Mouse (Mus musculus): ENCODE data around the gene Caml.
A peak's percentile ranks its signal among the peaks of the same experiment; 100 is the strongest.
"Not testable (repeated sequence)": the region's sequence is repeated elsewhere in the genome, so short reads cannot be mapped to it uniquely, and the experiment has no call there.

Gene Caml

GRCm38 (mm10) chr13:55622649-55623541 is at the start of gene Caml:
Gene Caml (plus strand): TSS chr13:55623005.
- DNase-seq = peak; percentile 90

GRCm38 (mm10) chr13:55573432-55573831 is 49.4 kb upstream of the Caml start, which contains the start of gene Tmed9:
Gene Tmed9 (plus strand): TSS chr13:55573732.
- no peak for DNase-seq

GRCm38 (mm10) chr13:55574321-55574720 is 48.5 kb upstream of the Caml start:
- no peak for DNase-seq

GRCm38 (mm10) chr13:55575932-55576331 is 46.9 kb upstream of the Caml start:
- peak; percentile 32 for DNase-seq

GRCm38 (mm10) chr13:55576872-55577271 is 45.9 kb upstream of the Caml start:
- not testable (repeated sequence) for DNase-seq

GRCm38 (mm10) chr13:55578086-55578485 is 44.7 kb upstream of the Caml start:
- no peak for DNase-seq

- no peak for DNase-seq
These were observed 30.8 kb upstream of the Caml start for GRCm38 (mm10) chr13:55591961-55592490.

- peak; percentile 98 for DNase-seq
These were observed 30.1 kb upstream of the Caml start for GRCm38 (mm10) chr13:55592512-55593253.

- DNase-seq = no peak
These were observed 29.5 kb upstream of the Caml start for GRCm38 (mm10) chr13:55593254-55593747.

GRCm38 (mm10) chr13:55595375-55595774 is 27.4 kb upstream of the Caml start:
- DNase-seq = no peak

- DNase-seq = no peak
These were observed 26.0 kb upstream of the Caml start for GRCm38 (mm10) chr13:55596802-55597201.

GRCm38 (mm10) chr13:55599566-55600540 is 23.0 kb upstream of the Caml start, which contains the start of gene B4galt7:
Gene B4galt7 (plus strand): TSS chr13:55599896.
- DNase-seq = peak; percentile 81

- peak; percentile 53 for DNase-seq
These were observed 22.1 kb upstream of the Caml start for GRCm38 (mm10) chr13:55600657-55601056.

GRCm38 (mm10) chr13:55601611-55602010 is 21.2 kb upstream of the Caml start:
- peak; percentile 89 for DNase-seq

- no peak for DNase-seq
These were observed 18.2 kb upstream of the Caml start for GRCm38 (mm10) chr13:55604606-55605005.

GRCm38 (mm10) chr13:55606899-55607623 is 15.7 kb upstream of the Caml start:
- DNase-seq = no peak

- DNase-seq = no peak
These were observed 15.2 kb upstream of the Caml start for GRCm38 (mm10) chr13:55607624-55608006.

- no peak for DNase-seq
These were observed 10.8 kb upstream of the Caml start for GRCm38 (mm10) chr13:55611996-55612395.

- DNase-seq = no peak
These were observed 9.3 kb upstream of the Caml start for GRCm38 (mm10) chr13:55613471-55613870.

- no peak for DNase-seq
These were observed 3.5 kb upstream of the Caml start for GRCm38 (mm10) chr13:55619328-55619727.

- no peak for DNase-seq
These were observed 2.5 kb upstream of the Caml start for GRCm38 (mm10) chr13:55620275-55620674.

Data from thymus, postnatal 14 days (tissue).